Mouse (Mus musculus) kidney, adult 2 months (tissue): ENCODE data around the gene Cntnap1.

Experiments
- CTCF ChIP-seq: fragments of 200-500 bp; conservative IDR thresholded peaks from 2 replicates; pipeline ENCODE4 v1.5.1; 2011; ENCODE audit warnings: low read depth, mild to moderate bottlenecking, control low read depth, low read length, moderate library complexity, mixed read lengths; ENCODE audit not compliant: insufficient read depth, insufficient read length
- POLR2A ChIP-seq: fragments of 200-500 bp; IDR thresholded peaks from one replicate; pipeline ENCODE4 v1.6.1; 2011; ENCODE audit warnings: low read depth, low read length, control low read depth

- no peak for TF ChIP-seq CTCF
- TF ChIP-seq POLR2A, result no peak
Observed at GRCm38 (mm10) chr11:101152825-101153224, 17.5 kb upstream of the Cntnap1 start.
